7 mouse cellular contexts compared by ENCODE assay signal in the genomic region with DNA sequence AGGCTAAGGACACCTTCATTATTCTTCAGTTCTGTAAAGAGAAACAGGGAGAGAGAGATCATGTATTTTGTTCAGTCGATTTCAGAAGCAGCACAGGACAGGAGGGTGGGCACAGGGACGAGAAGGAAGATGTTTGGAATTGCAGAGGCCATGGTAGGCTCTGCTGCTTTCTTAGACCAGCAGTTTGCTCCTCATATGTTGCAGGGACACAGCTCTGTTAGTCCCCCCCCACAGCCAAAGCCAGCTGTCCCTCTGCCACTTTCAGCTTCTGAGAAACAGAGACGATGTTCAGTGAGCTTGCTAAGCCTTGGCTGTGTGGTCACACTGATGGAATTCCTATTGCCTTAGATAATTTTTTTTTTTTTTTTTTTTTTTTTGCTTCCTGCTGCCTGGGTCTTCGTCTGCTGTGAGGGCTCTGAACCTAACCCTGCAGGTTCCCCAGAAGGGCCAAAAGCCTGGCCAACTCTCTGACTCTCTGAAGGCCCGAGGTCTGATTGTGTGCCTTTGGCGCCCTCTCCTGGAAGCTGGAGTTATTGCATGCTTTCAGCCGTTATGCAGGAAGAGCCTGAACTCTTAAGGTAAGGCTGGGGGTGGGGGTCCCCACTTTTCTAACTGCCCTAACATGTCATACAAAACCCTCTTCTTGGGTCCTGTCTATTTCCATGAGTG. TPM values are rescaled to one million over a fixed set of nuclear protein-coding genes. Genes with fewer than 3 reads are reported as not detected.
DNase-seq lines count a peak whose midpoint lies in the region; ATAC-seq lines count a peak whose summit lies in the region.

No protein-coding gene starts in this region.

- H3K9me3 ChIP-seq in hindbrain, embryonic 14.5 days (ENCODE audit: control insufficient read depth, low read length): no peaks in the 10 kb centered on the region

- ATAC-seq in hindbrain, embryonic 14.5 days (ENCODE audit: low FRiP score): no peak
- ATAC-seq in megakaryocyte-erythroid progenitor cell, adult 5-6 weeks (replicated peaks; ENCODE audit: low FRiP score, low TSS enrichment, poor library complexity, severe bottlenecking): 0 out of 2 replicates have a peak, but pooled peaks have one; percentile 55

- H3K4me3 ChIP-seq in hindbrain, embryonic 14.5 days (replicated peaks; ENCODE audit: low read length): no peak overlapping the region

- DNase-seq in WW6 (ENCODE audit: low read depth, low spot score): peak; percentile 54
- peak; percentile 92 for DNase-seq in cerebellum, adult 9-10 months
- DNase-seq in frontal cortex, postnatal 14 days (ENCODE audit: low spot score in 2 of 2): peak; percentile 68 to 84
- DNase-seq in hindbrain, embryonic 14.5 days (ENCODE audit: low spot score): peak; percentile 95
- DNase-seq in left cerebral cortex, adult 11 months (ENCODE audit: low spot score): peak; percentile 61
- DNase-seq in right cerebral cortex, postnatal 36 days (ENCODE audit: low spot score in 2 of 2): peak; percentile 69 to 73

- WGBS in hindbrain, embryonic 14.5 days: 28% methylated on average over 7 of the region's 7 CpGs

- peaks cover 42% of the 10 kb centered on the region for H3K4me1 ChIP-seq in hindbrain, embryonic 14.5 days (replicated peaks; ENCODE audit: control insufficient read depth, insufficient read depth, low read length)

- H3K36me3 ChIP-seq in hindbrain, embryonic 14.5 days (replicated peaks; ENCODE audit: control insufficient read depth, insufficient read depth): 0 out of 2 replicates have a peak, but pooled peaks cover 7% of the 10 kb centered on the region

- no peak overlapping the region for H3K9ac ChIP-seq in hindbrain, embryonic 14.5 days

- H3K27ac ChIP-seq in hindbrain, embryonic 14.5 days: peak overlapping the region; percentile 32; the same call in 1 of the 2 replicates

- no peak overlapping the region for H3K4me2 ChIP-seq in hindbrain, embryonic 14.5 days (replicated peaks)

- H3K27me3 ChIP-seq in hindbrain, embryonic 14.5 days (ENCODE audit: control insufficient read depth, insufficient read depth, low read length): no peaks in the 10 kb centered on the region

RNA-seq across cellular contexts. Expression of a gene that starts 19.8 kb away (rescaled TPM):
- polyA plus RNA-seq in hindbrain, embryonic 14.5 days (2014; fragmentation: Nextera tagmentation; extraction: Ambion mirVana): 29.3 and 35.5 TPM in 2 replicates
- total RNA-seq in megakaryocyte-erythroid progenitor cell, adult 5-6 weeks (2014; fragmentation: Nextera tagmentation): not detected in 2 replicates
- total RNA-seq in megakaryocyte-erythroid progenitor cell, adult 5-6 weeks (2017): 0.61 TPM in 1 of 2 replicates, not detected in the other

RNA-seq across cellular contexts. Expression of a gene that starts 32.8 kb away (rescaled TPM):
- not detected in 2 replicates for polyA plus RNA-seq in hindbrain, embryonic 14.5 days (2014; fragmentation: Nextera tagmentation; extraction: Ambion mirVana)
- total RNA-seq in megakaryocyte-erythroid progenitor cell, adult 5-6 weeks (2014; fragmentation: Nextera tagmentation): not detected in 2 replicates
- not detected in 2 replicates for total RNA-seq in megakaryocyte-erythroid progenitor cell, adult 5-6 weeks (2017)

RNA-seq across cellular contexts. Expression of a gene that starts 35.0 kb away (rescaled TPM):
- 70.0 and 73.9 TPM in 2 replicates for polyA plus RNA-seq in hindbrain, embryonic 14.5 days (2014; fragmentation: Nextera tagmentation; extraction: Ambion mirVana)
- 53.6 and 58.8 TPM in 2 replicates for total RNA-seq in megakaryocyte-erythroid progenitor cell, adult 5-6 weeks (2014; fragmentation: Nextera tagmentation)
- total RNA-seq in megakaryocyte-erythroid progenitor cell, adult 5-6 weeks (2017): 47.2 and 48.2 TPM in 2 replicates

RNA-seq across cellular contexts. Expression of a gene that starts 35.2 kb away (rescaled TPM):
- 64.6 and 65.7 TPM in 2 replicates for polyA plus RNA-seq in hindbrain, embryonic 14.5 days (2014; fragmentation: Nextera tagmentation; extraction: Ambion mirVana)
- total RNA-seq in megakaryocyte-erythroid progenitor cell, adult 5-6 weeks (2014; fragmentation: Nextera tagmentation): 50.7 and 56.7 TPM in 2 replicates
- total RNA-seq in megakaryocyte-erythroid progenitor cell, adult 5-6 weeks (2017): 43.5 and 49.5 TPM in 2 replicates

RNA-seq across cellular contexts. Expression of a gene that starts 44.2 kb away (rescaled TPM):
- 51.9 and 54.4 TPM in 2 replicates for polyA plus RNA-seq in hindbrain, embryonic 14.5 days (2014; fragmentation: Nextera tagmentation; extraction: Ambion mirVana)
- total RNA-seq in megakaryocyte-erythroid progenitor cell, adult 5-6 weeks (2014; fragmentation: Nextera tagmentation): 17.2 and 21.1 TPM in 2 replicates
- 7.2 and 20.1 TPM in 2 replicates for total RNA-seq in megakaryocyte-erythroid progenitor cell, adult 5-6 weeks (2017)
